Mouse (Mus musculus) small intestine, adult 2 months (tissue): Measurements from ENCODE around the gene Sox18. TPM values are rescaled to one million over a fixed set of nuclear protein-coding genes. Genes with fewer than 3 reads are reported as not detected.

ENCODE experiments used
- H3K27ac ChIP-seq: fragments of 200-500 bp; 2 replicates; pipeline ENCODE4 v1.5.1; 2012; ENCODE audit warnings: low read depth, low read length, control low read depth, inconsistent platforms; ENCODE audit not compliant: insufficient read depth
- H3K27me3 ChIP-seq: fragments of 200-500 bp; 2 replicates; pipeline ENCODE4 v1.6.1; 2012; ENCODE audit warnings: mild to moderate bottlenecking, moderate library complexity, low read length, inconsistent platforms; ENCODE audit not compliant: control insufficient read depth, insufficient read depth
- H3K36me3 ChIP-seq: fragments of 200-500 bp; 2 replicates; pipeline ENCODE4 v1.6.1; 2012; ENCODE audit warnings: mild to moderate bottlenecking, low read length, control low read depth, inconsistent platforms; ENCODE audit not compliant: control insufficient read depth, insufficient read depth
- H3K4me1 ChIP-seq: fragments of 200-500 bp; 2 replicates; pipeline ENCODE4 v1.6.1; 2012; ENCODE audit warnings: low read length, inconsistent platforms, mixed read lengths; ENCODE audit not compliant: control insufficient read depth, insufficient read depth, insufficient read length
- H3K4me3 ChIP-seq: fragments of 200-500 bp; 2 replicates; pipeline ENCODE4 v1.5.1; 2012; ENCODE audit warnings: low read depth, mild to moderate bottlenecking, control low read depth, inconsistent platforms, low read length, moderate library complexity
- CTCF ChIP-seq: fragments of 200-500 bp; IDR thresholded peaks from 2 replicates; pipeline ENCODE4 v1.5.1; 2012; ENCODE audit warnings: low read depth, mild to moderate bottlenecking, control low read depth, inconsistent platforms, low read length, moderate library complexity, mixed read lengths; ENCODE audit not compliant: insufficient replicate concordance, insufficient read length; ENCODE audit errors: extremely low read depth
- POLR2A ChIP-seq: fragments of 200-500 bp; IDR thresholded peaks from 2 replicates; pipeline ENCODE4 v1.6.1; 2012; ENCODE audit warnings: low read depth, mild to moderate bottlenecking, control low read depth, inconsistent platforms, low read length, moderate library complexity
- polyA plus RNA-seq: library from polyadenylated mRNA; depleted of rRNA; stranded (reverse); fragments of >200 nt; gene quantifications from 2 replicates; pipeline ENCODE4 v1.2.3, GENCODE M21; 2012; rRNA removed

Gene Sox18
- polyA plus RNA-seq, 1 experiment, result 59.8 TPM

DNA sequence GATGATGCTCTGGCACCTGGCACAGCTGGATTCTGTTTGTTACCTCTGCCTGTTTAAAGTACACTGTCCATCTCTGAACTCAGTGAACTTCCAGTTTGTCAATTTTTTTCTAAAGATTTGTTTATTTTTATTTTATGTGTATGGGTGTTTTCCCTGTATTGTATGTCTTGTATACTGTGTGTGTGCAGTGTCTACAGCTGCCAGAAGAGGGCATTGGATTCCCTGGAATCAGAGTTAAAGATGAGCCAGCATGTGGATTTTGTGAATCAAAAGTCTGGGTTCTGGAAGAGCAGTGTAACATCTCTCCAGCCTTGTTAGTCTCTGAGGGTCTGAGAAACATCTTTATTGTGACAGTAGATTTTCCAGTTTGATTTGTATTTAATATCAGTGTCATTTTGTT lies 48.0 kb downstream of the Sox18 start:
- Histone ChIP-seq H3K27ac (no peak overlapping the region), H3K4me1 (no peaks in the 10 kb centered on the region), H3K27me3 (no peaks in the 10 kb centered on the region), H3K36me3 (peaks cover 43% of the 10 kb centered on the region), H3K4me3 (no peak overlapping the region)
- TF ChIP-seq CTCF (no peak), POLR2A (no peak)

Other genes starting within 250 kb of the Sox18 start
- 1.5 and 1.6 TPM in 2 replicates for gene Zbtb46, start 212.2 kb downstream of the Sox18 start, polyA plus RNA-seq
- not detected in 2 replicates for gene Abhd16b, start 178.4 kb downstream of the Sox18 start, polyA plus RNA-seq
- 14.6 and 27.3 TPM in 2 replicates for gene Tpd52l2, start 174.5 kb downstream of the Sox18 start, polyA plus RNA-seq
- 20.6 and 48.2 TPM in 2 replicates for gene Dnajc5, start 151.2 kb downstream of the Sox18 start, polyA plus RNA-seq
- 96.9 and 149 TPM in 2 replicates for gene Uckl1, start 86.7 kb downstream of the Sox18 start, polyA plus RNA-seq
- 4.9 and 10.4 TPM in 2 replicates for gene Prpf6, start 79.8 kb downstream of the Sox18 start, polyA plus RNA-seq
- gene Zfp512b, start 78.8 kb downstream of the Sox18 start, polyA plus RNA-seq, result 12.7 and 15.7 TPM in 2 replicates
- 13.6 and 26.0 TPM in 2 replicates for gene Samd10, start 72.4 kb downstream of the Sox18 start, polyA plus RNA-seq
- 0.29 and 0.42 TPM in 2 replicates for gene Gm29797, start 14.6 kb downstream of the Sox18 start, polyA plus RNA-seq
- 4.3 and 5.2 TPM in 2 replicates for gene Tcea2, start 8.7 kb upstream of the Sox18 start, polyA plus RNA-seq
- gene Rgs19, start 22.3 kb upstream of the Sox18 start, polyA plus RNA-seq, result 19.9 and 24.1 TPM in 2 replicates
- not detected in 2 replicates for gene Lkaaear1, start 26.8 kb upstream of the Sox18 start, polyA plus RNA-seq
- gene Oprl1, start 43.4 kb upstream of the Sox18 start, polyA plus RNA-seq, result 0.11 and 0.19 TPM in 2 replicates
- gene Myt1, start 91.7 kb upstream of the Sox18 start, polyA plus RNA-seq, result 0.63 and 0.77 TPM in 2 replicates
- 4.5 and 7.6 TPM in 2 replicates for gene Pcmtd2, start 166.2 kb upstream of the Sox18 start, polyA plus RNA-seq
- gene Polr3k, start 192.7 kb upstream of the Sox18 start, polyA plus RNA-seq, result 1.4 and 1.5 TPM in 2 replicates